Mouse (Mus musculus) MEL (cell line): Measurements from ENCODE around the gene Prkci. TPM values are rescaled to one million over a fixed set of nuclear protein-coding genes. Genes with fewer than 3 reads are reported as not detected.

Source experiments
- DNase-seq: peaks from one replicate; pipeline ENCODE4 v3.0.0; 2011; ENCODE audit warnings: low read depth, low spot score
- H3K27ac ChIP-seq: 2 replicates; pipeline ENCODE4 v1.5.1; 2012; ENCODE audit warnings: low read depth, mild to moderate bottlenecking, control low read depth, low read length, moderate library complexity; ENCODE audit not compliant: control insufficient read depth
- H3K27me3 ChIP-seq, 2 experiments: fragments of 150-350 bp in 1 of 2; sonication (generic) in 1 of 2; 2 replicates each; pipeline ENCODE4 v1.6.1; 2012; ENCODE audit warnings: low read length in 2 of 2, mild to moderate bottlenecking in 2 of 2, improper control_type of control experiment in 1 of 2, moderate library complexity in 1 of 2; ENCODE audit not compliant: insufficient read depth in 2 of 2, control insufficient read depth in 1 of 2
- H3K36me3 ChIP-seq, 2 experiments: 2 replicates each; pipeline ENCODE4 v1.6.1; 2012 to 2014; ENCODE audit warnings: low read length in 2 of 2, improper control_type of control experiment in 1 of 2, inconsistent platforms in 1 of 2, mild to moderate bottlenecking in 1 of 2; ENCODE audit not compliant: insufficient read depth in 2 of 2, control insufficient read depth in 1 of 2
- H3K4me1 ChIP-seq, 2 experiments: fragments of 150-350 bp in 1 of 2; sonication (generic) in 1 of 2; 2 replicates each; pipeline ENCODE4 v1.6.1; 2012; ENCODE audit warnings: low read length in 2 of 2, improper control_type of control experiment in 1 of 2, mild to moderate bottlenecking in 1 of 2; ENCODE audit not compliant: insufficient read depth in 2 of 2, control insufficient read depth in 1 of 2
- H3K4me3 ChIP-seq, 2 experiments: fragments of 150-350 bp in 1 of 2; sonication (generic) in 1 of 2; 2 replicates each; pipeline ENCODE4 v1.5.1; 2012; ENCODE audit warnings: low read depth in 2 of 2, low read length in 2 of 2, mild to moderate bottlenecking in 2 of 2, moderate library complexity in 2 of 2, control low read depth in 1 of 2, improper control_type of control experiment in 1 of 2; ENCODE audit not compliant: control insufficient read depth in 1 of 2, insufficient read depth in 1 of 2
- H3K79me2 ChIP-seq: 2 replicates; pipeline ENCODE4 v1.6.1; 2012; ENCODE audit warnings: mild to moderate bottlenecking, low read length, moderate library complexity; ENCODE audit not compliant: control insufficient read depth, poor library complexity, insufficient read depth
- H3K9ac ChIP-seq: 2 replicates; pipeline ENCODE4 v1.6.1; 2012; ENCODE audit warnings: low read depth, mild to moderate bottlenecking, control low read depth, low read length, moderate library complexity; ENCODE audit not compliant: control insufficient read depth, poor library complexity, severe bottlenecking
- H3K9me3 ChIP-seq: fragments of 150-350 bp; sonication (generic); replicated peaks from 2 replicates; pipeline ENCODE4 v1.6.1; 2012; ENCODE audit warnings: mild to moderate bottlenecking, low read length, improper control_type of control experiment, moderate library complexity; ENCODE audit not compliant: insufficient read depth
- CHD2 ChIP-seq: IDR thresholded peaks from 2 replicates; pipeline ENCODE4 v1.6.1; 2011; ENCODE audit warnings: low read length, improper control_type of control experiment
- EP300 ChIP-seq, 2 experiments: IDR thresholded peaks; 2 replicates each; pipeline ENCODE4 v1.6.1; 2011; ENCODE audit warnings: improper control_type of control experiment in 2 of 2, low read length in 2 of 2, low read depth in 1 of 2, mild to moderate bottlenecking in 1 of 2
- MAZ ChIP-seq: IDR thresholded peaks from 2 replicates; pipeline ENCODE4 v1.6.1; 2012; ENCODE audit warnings: low read depth, mild to moderate bottlenecking, inconsistent platforms, low read length, improper control_type of control experiment
- NELFE ChIP-seq: IDR thresholded peaks from 2 replicates; pipeline ENCODE4 v1.6.1; 2011; ENCODE audit warnings: low read depth, low read length, improper control_type of control experiment
- NRF1 ChIP-seq: IDR thresholded peaks from 2 replicates; pipeline ENCODE4 v1.6.1; 2014; ENCODE audit warnings: low read depth, mild to moderate bottlenecking, inconsistent platforms, low read length, improper control_type of control experiment, moderate library complexity; ENCODE audit not compliant: poor library complexity, insufficient read depth, severe bottlenecking
- POLR2A ChIP-seq, 2 experiments: IDR thresholded peaks; 2 replicates each; pipeline ENCODE4 v1.6.1; 2011 to 2012; ENCODE audit warnings: low read length in 2 of 2, mild to moderate bottlenecking in 2 of 2, control low read depth in 1 of 2, improper control_type of control experiment in 1 of 2, low read depth in 1 of 2, moderate library complexity in 1 of 2; ENCODE audit not compliant: control insufficient read depth in 1 of 2, insufficient read depth in 1 of 2, poor library complexity in 1 of 2
- POLR2AphosphoS5 ChIP-seq: IDR thresholded peaks from 2 replicates; pipeline ENCODE4 v1.6.1; 2012; ENCODE audit warnings: low read depth, borderline replicate concordance, mild to moderate bottlenecking, inconsistent platforms, low read length, moderate library complexity, mixed read lengths
- RCOR1 ChIP-seq: IDR thresholded peaks from 2 replicates; pipeline ENCODE4 v1.6.1; 2012; ENCODE audit warnings: low read depth, mild to moderate bottlenecking, inconsistent platforms, low read length, improper control_type of control experiment
- SIN3A ChIP-seq: IDR thresholded peaks from 2 replicates; pipeline ENCODE4 v1.6.1; 2012; ENCODE audit warnings: low read length, improper control_type of control experiment, inconsistent platforms
- TBP ChIP-seq: IDR thresholded peaks from 2 replicates; pipeline ENCODE4 v1.8.0; 2011; ENCODE audit warnings: low read depth, low read length, improper control_type of control experiment
- TCF12 ChIP-seq: IDR thresholded peaks from 2 replicates; pipeline ENCODE4 v1.6.1; 2014; ENCODE audit warnings: low read depth, mild to moderate bottlenecking, inconsistent platforms, low read length, improper control_type of control experiment, moderate library complexity
- USF1 ChIP-seq: IDR thresholded peaks from 2 replicates; pipeline ENCODE4 v1.6.1; 2014; ENCODE audit warnings: low read depth, mild to moderate bottlenecking, inconsistent platforms, low read length, improper control_type of control experiment, moderate library complexity
- USF2 ChIP-seq, 2 experiments: IDR thresholded peaks; 2 replicates each; pipeline ENCODE4 v1.6.1; 2011 to 2012; ENCODE audit warnings: improper control_type of control experiment in 2 of 2, low read length in 2 of 2, borderline replicate concordance in 1 of 2, inconsistent platforms in 1 of 2, low read depth in 1 of 2, mild to moderate bottlenecking in 1 of 2; ENCODE audit not compliant: insufficient read depth in 1 of 2
- ZMIZ1 ChIP-seq: IDR thresholded peaks from 2 replicates; pipeline ENCODE4 v1.6.1; 2012; ENCODE audit warnings: low read depth, mild to moderate bottlenecking, inconsistent platforms, low read length, improper control_type of control experiment, moderate library complexity
- ZNF384 ChIP-seq: IDR thresholded peaks from 2 replicates; pipeline ENCODE4 v1.6.1; 2012; ENCODE audit warnings: low read depth, mild to moderate bottlenecking, inconsistent platforms, low read length, improper control_type of control experiment
- polyA plus RNA-seq, 2 experiments: library from polyadenylated mRNA; stranded (reverse) in 1 of 2; unstranded in 1 of 2; fragments of >175 nt in 1 of 2; fragments of >200 nt in 1 of 2; gene quantifications; 2 replicates each; pipeline versions ENCODE4 v1.2.1 to v1.2.4; 2012; ENCODE audit warnings: low replicate concordance in 2 of 2, low read depth in 1 of 2; ENCODE audit not compliant: insufficient read length in 2 of 2, insufficient read depth in 1 of 2, missing spikeins in 1 of 2
- total RNA-seq: library from RNA; depleted of rRNA; stranded (reverse); fragments of 300-350 nt; gene quantifications from 2 replicates; pipeline ENCODE4 v1.2.3, GENCODE M21; 2012

Gene Prkci
- total and polyA plus RNA-seq, 3 experiments, result 9.0 to 18.3 TPM; not detected in 1

GRCm38 (mm10) chr3:31095491-31096154, 100.1 kb downstream of the Prkci start:
- TF ChIP-seq TCF12 (no peak), NELFE (peak; percentile 22; the same call in 1 of the 2 replicates), NRF1 (peak; percentile 48; the same call in 1 of the 2 replicates), TBP (0 out of 2 replicates have a peak, but pooled peaks have one; percentile 14), EP300 (IDR thresholded peaks at IDR 0.05; ENCODE audit: low read depth in 1 of 2, low read length in 2 of 2) (peak; percentile 4 to 27; a peak in 1 of 4 replicates), RCOR1 (no peak), CHD2 (0 out of 2 replicates have a peak, but pooled peaks have one; percentile 15), POLR2AphosphoS5 (no peak), SIN3A (0 out of 2 replicates have a peak, but pooled peaks have one; percentile 8), USF2 (IDR thresholded peaks at IDR 0.05; ENCODE audit: borderline replicate concordance in 1 of 2, insufficient read depth in 1 of 2, low read depth in 1 of 2, low read length in 2 of 2) (no peak), POLR2A (IDR thresholded peaks at IDR 0.05; ENCODE audit: control insufficient read depth in 1 of 2, insufficient read depth in 1 of 2, low read depth in 1 of 2, low read length in 2 of 2, poor library complexity in 1 of 2) (no peak), USF1 (no peak), MAZ (peak; percentile 57; the same call in 1 of the 2 replicates)
- peak; percentile 70 for DNase-seq
- H3K4me1 ChIP-seq, result peaks cover 3 to 18% of the 10 kb centered on the region in 2 experiments

GRCm38 (mm10) chr3:31096155-31097101, 100.9 kb downstream of the Prkci start:
- peaks cover 3 to 20% of the 10 kb centered on the region in 2 experiments for H3K4me1 ChIP-seq
- no peaks in the 10 kb centered on the region for H3K9me3 ChIP-seq
- H3K27me3 ChIP-seq, result no peaks in the 10 kb centered on the region
- H3K36me3 ChIP-seq, result peaks cover 0 to 32% of the 10 kb centered on the region in 2 experiments; a peak in 2 of 4 replicates
- DNase-seq, result no peak
- H3K4me3 ChIP-seq, result peak overlapping the region; percentile 76 to 94
- H3K79me2 ChIP-seq, result peaks cover 13% of the 10 kb centered on the region
- peak overlapping the region; percentile 80 for H3K9ac ChIP-seq
- H3K27ac ChIP-seq, result peak overlapping the region; percentile 52
- TF ChIP-seq ZMIZ1, result no peak
- TF ChIP-seq ZNF384, result peak; percentile 65
- TF ChIP-seq, all 39 proteins: peak for 1

More at GRCm38 (mm10) chr3:31095491-31096154, 100.1 kb downstream of the Prkci start:
- H3K9me3 ChIP-seq, result no peaks in the 10 kb centered on the region
- H3K4me3 ChIP-seq, result peak overlapping the region; percentile 76 to 94
- no peaks in the 10 kb centered on the region for H3K27me3 ChIP-seq
- H3K9ac ChIP-seq, result peak overlapping the region; percentile 80
- peaks cover 13% of the 10 kb centered on the region for H3K79me2 ChIP-seq
- peak overlapping the region; percentile 52 for H3K27ac ChIP-seq
- peaks cover 0 to 24% of the 10 kb centered on the region in 2 experiments; a peak in 2 of 4 replicates for H3K36me3 ChIP-seq
